Mouse (Mus musculus) lung, embryonic 15.5 days (tissue): ENCODE measurements around the gene Olfr1087. TPM values are rescaled to one million over a fixed set of nuclear protein-coding genes. Genes with fewer than 3 reads are reported as not detected.
"Not testable (repeated sequence)": the region's sequence is repeated elsewhere in the genome, so short reads cannot be mapped to it uniquely, and the experiment has no call there.

Source experiments
- ATAC-seq: fragments of 200-750 bp; cut with Nextera tagmentation; 2 replicates; pipeline ENCODE4 v1.8.0; 2017; ENCODE audit warnings: moderate number of reproducible peaks, borderline replicate concordance; ENCODE audit not compliant: low FRiP score, low TSS enrichment; ENCODE audit errors: extremely low read depth
- H3K27ac ChIP-seq: fragments of 300-500 bp; sonication (generic); 2 replicates; pipeline ENCODE4 v1.5.1; 2015; ENCODE audit warnings: moderate library complexity, mild to moderate bottlenecking, inconsistent platforms
- H3K27me3 ChIP-seq: fragments of 300-500 bp; sonication (generic); 2 replicates; pipeline ENCODE4 v1.6.1; 2015; ENCODE audit warnings: inconsistent platforms
- H3K36me3 ChIP-seq: fragments of 300-500 bp; sonication (generic); 2 replicates; pipeline ENCODE4 v1.6.1; 2015; ENCODE audit warnings: inconsistent platforms
- H3K4me1 ChIP-seq: fragments of 300-500 bp; sonication (generic); 2 replicates; pipeline ENCODE4 v1.6.1; 2015; ENCODE audit warnings: inconsistent platforms
- H3K4me2 ChIP-seq: fragments of 300-500 bp; sonication (generic); 2 replicates; pipeline ENCODE4 v1.6.1; 2015; ENCODE audit warnings: inconsistent platforms, mild to moderate bottlenecking, moderate library complexity
- H3K4me3 ChIP-seq: fragments of 300-500 bp; sonication (generic); 2 replicates; pipeline ENCODE4 v1.5.1; 2015; ENCODE audit warnings: mild to moderate bottlenecking, inconsistent platforms
- H3K9ac ChIP-seq: fragments of 300-500 bp; sonication (generic); 2 replicates; pipeline ENCODE4 v1.6.1; 2015; ENCODE audit warnings: inconsistent platforms
- H3K9me3 ChIP-seq: fragments of 300-500 bp; sonication (generic); 2 replicates; pipeline ENCODE4 v1.6.1; 2016; ENCODE audit warnings: inconsistent platforms
- WGBS: fragments of 180-500 bp; shearing (Covaris S2); methylation state at CpG from one replicate; pipeline ENCODE4 v1.1.7; 2015; 5-methylcytosine and 5-hydroxymethylcytosine counted together
- polyA plus RNA-seq: library from polyadenylated mRNA; unstranded; fragments of >200 nt; fragmentation: Nextera tagmentation; extraction: Ambion mirVana; gene quantifications from 2 replicates; pipeline ENCODE4 v1.2.1, GENCODE M21; 2015

Olfr1087 gene
- not detected in 2 replicates for polyA plus RNA-seq

- Histone ChIP-seq H3K4me1 (no peaks in the 10 kb centered on the region), H3K4me2 (no peak within 1 kb of the TSS), H3K9me3 (no peaks in the 10 kb centered on the region), H3K9ac (no peak within 1 kb of the TSS), H3K27ac (no peak within 1 kb of the TSS), H3K4me3 (no peak within 1 kb of the TSS), H3K27me3 (no peaks in the 10 kb centered on the region), H3K36me3 (no peaks in the 10 kb centered on the region)
- ATAC-seq: no peak
Measured at GRCm38 (mm10) chr2:86698295-86698694, at the start of gene Olfr1087. TSS of gene Olfr1087 (minus strand) at chr2:86698395.

GRCm38 (mm10) chr2:86733601-86734000 lies 35.4 kb upstream of the Olfr1087 start, which contains the start of gene Olfr1089:
TSS of gene Olfr1089 (minus strand) at chr2:86733701.
- Histone ChIP-seq H3K27me3 (no peaks in the 10 kb centered on the region), H3K4me1 (no peaks in the 10 kb centered on the region), H3K9me3 (no peaks in the 10 kb centered on the region), H3K27ac (no peak within 1 kb of the TSS), H3K4me2 (no peak within 1 kb of the TSS), H3K4me3 (no peak within 1 kb of the TSS), H3K9ac (no peak within 1 kb of the TSS), H3K36me3 (no peaks in the 10 kb centered on the region)
- no peak for ATAC-seq

GRCm38 (mm10) chr2:86679992-86680391 lies 18.2 kb downstream of the Olfr1087 start, which contains the start of gene Olfr1086:
TSS of gene Olfr1086 (minus strand) at chr2:86680092.
- no peaks in the 10 kb centered on the region for H3K9me3 ChIP-seq
- H3K27me3 ChIP-seq: no peaks in the 10 kb centered on the region
- no peak within 1 kb of the TSS for H3K27ac ChIP-seq
- no peaks in the 10 kb centered on the region for H3K36me3 ChIP-seq
- H3K9ac ChIP-seq: no peak within 1 kb of the TSS
- ATAC-seq: no peak
- 71% methylated on average over 2 of the region's 2 CpGs for WGBS
- no peaks in the 10 kb centered on the region for H3K4me1 ChIP-seq
- H3K4me3 ChIP-seq: no peak within 1 kb of the TSS
- H3K4me2 ChIP-seq: no peak within 1 kb of the TSS

- Histone ChIP-seq H3K27me3 (no peaks in the 10 kb centered on the region), H3K4me3 (no peak within 1 kb of the TSS), H3K4me2 (no peak within 1 kb of the TSS), H3K36me3 (no peaks in the 10 kb centered on the region), H3K27ac (no peak within 1 kb of the TSS), H3K9me3 (no peaks in the 10 kb centered on the region), H3K9ac (no peak within 1 kb of the TSS), H3K4me1 (no peaks in the 10 kb centered on the region)
- 17% methylated on average over 1 of the region's 1 CpGs for WGBS
- ATAC-seq: no peak
Measured at GRCm38 (mm10) chr2:86661919-86662318, 36.3 kb downstream of the Olfr1087 start, which contains the start of gene Olfr1085. TSS of gene Olfr1085 (minus strand) at chr2:86662019.

GRCm38 (mm10) chr2:86639625-86640024 lies 58.6 kb downstream of the Olfr1087 start, which contains the start of gene Olfr1084:
TSS of gene Olfr1084 (minus strand) at chr2:86639725.
- not testable (repeated sequence) for H3K27me3 ChIP-seq

More at GRCm38 (mm10) chr2:86639625-86640024, 58.6 kb downstream of the Olfr1087 start, which contains the start of gene Olfr1084:
- not testable (repeated sequence) for H3K9ac ChIP-seq, H3K27ac ChIP-seq, H3K4me3 ChIP-seq, ATAC-seq, H3K36me3 ChIP-seq, H3K4me1 ChIP-seq, H3K9me3 ChIP-seq, H3K4me2 ChIP-seq
- WGBS: 71% methylated on average over 1 of the region's 1 CpGs

Other genes starting within 250 kb of the Olfr1087 start
- not detected in 2 replicates for gene Olfr1065, start 247.8 kb downstream of the Olfr1087 start, polyA plus RNA-seq
- not detected in 2 replicates for gene Olfr1066, start 242.1 kb downstream of the Olfr1087 start, polyA plus RNA-seq
- not detected in 2 replicates for gene Olfr228, start 211.0 kb downstream of the Olfr1087 start, polyA plus RNA-seq
- gene Olfr1076, start 189.9 kb downstream of the Olfr1087 start, polyA plus RNA-seq: not detected in 2 replicates
- not detected in 2 replicates for gene Olfr1079, start 155.9 kb downstream of the Olfr1087 start, polyA plus RNA-seq
- gene Olfr1080, start 140.2 kb downstream of the Olfr1087 start, polyA plus RNA-seq: not detected in 2 replicates
- not detected in 2 replicates for gene Olfr1082, start 99.4 kb downstream of the Olfr1087 start, polyA plus RNA-seq
- not detected in 2 replicates for gene Olfr1084, start 58.7 kb downstream of the Olfr1087 start, polyA plus RNA-seq
- not detected in 2 replicates for gene Olfr1085, start 36.4 kb downstream of the Olfr1087 start, polyA plus RNA-seq
- gene Olfr1086, start 18.3 kb downstream of the Olfr1087 start, polyA plus RNA-seq: not detected in 2 replicates
- not detected in 2 replicates for gene Olfr1089, start 35.3 kb upstream of the Olfr1087 start, polyA plus RNA-seq
- gene Olfr1090, start 60.6 kb upstream of the Olfr1087 start, polyA plus RNA-seq: not detected in 2 replicates
- gene Olfr1093, start 84.1 kb upstream of the Olfr1087 start, polyA plus RNA-seq: not detected in 2 replicates
- gene Olfr141, start 111.6 kb upstream of the Olfr1087 start, polyA plus RNA-seq: not detected in 2 replicates
- gene Olfr1094, start 126.3 kb upstream of the Olfr1087 start, polyA plus RNA-seq: not detected in 2 replicates
- gene Olfr1095, start 153.3 kb upstream of the Olfr1087 start, polyA plus RNA-seq: not detected in 2 replicates
- not detected in 2 replicates for gene Gm13723, start 176.4 kb upstream of the Olfr1087 start, polyA plus RNA-seq
- gene Olfr1097, start 193.8 kb upstream of the Olfr1087 start, polyA plus RNA-seq: not detected in 2 replicates
- not detected in 2 replicates for gene Olfr1098, start 226.2 kb upstream of the Olfr1087 start, polyA plus RNA-seq